Mouse (Mus musculus): Measurements from ENCODE around the gene Uqcc3. TPM values are rescaled to one million over a fixed set of nuclear protein-coding genes. Genes with fewer than 3 reads are reported as not detected.
"Not testable (repeated sequence)": the region's sequence is repeated elsewhere in the genome, so short reads cannot be mapped to it uniquely, and the experiment has no call there.

Gene Uqcc3
- polyA plus RNA-seq, 1 experiment from 2014 or later: 60.6 TPM

DNA sequence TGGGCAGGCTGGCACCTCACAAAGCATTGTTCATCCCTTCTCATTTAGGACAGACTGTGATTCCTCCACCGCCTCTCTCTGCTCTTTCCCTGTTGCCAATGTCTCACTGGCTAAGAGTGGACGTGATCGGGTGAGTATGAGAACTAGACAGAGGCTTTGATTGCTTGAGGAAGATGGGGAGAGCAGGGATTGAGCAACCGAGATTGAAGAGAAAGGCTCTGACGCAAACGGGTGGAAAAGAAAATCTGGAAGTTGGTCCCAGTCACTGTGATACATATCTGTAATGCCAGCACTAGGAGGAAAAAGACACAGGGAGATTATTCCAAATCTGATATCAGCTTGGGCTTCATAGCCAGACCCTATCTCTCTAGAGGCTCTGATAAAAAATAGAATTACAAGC is 37.8 kb downstream of the Uqcc3 start:
- H3K4me2 ChIP-seq: no peak overlapping the region

GRCm38 (mm10) chr19:8841012-8841411 is 39.7 kb downstream of the Uqcc3 start:
- WGBS: 89% methylated on average over 7 of the region's 7 CpGs
- ATAC-seq (ENCODE audit: insufficient number of reproducible peaks, low FRiP score): no peak
- no peak overlapping the region for H3K27ac ChIP-seq (ENCODE audit: poor library complexity, severe bottlenecking)
- H3K27me3 ChIP-seq (replicated peaks): no peaks in the 10 kb centered on the region
- H3K4me1 ChIP-seq (replicated peaks): peaks cover 30% of the 10 kb centered on the region
- peaks cover 14% of the 10 kb centered on the region for H3K36me3 ChIP-seq
- H3K9ac ChIP-seq: peak overlapping the region; percentile 80; the same call in 1 of the 2 replicates
- peak overlapping the region; percentile 58; the same call in 1 of the 2 replicates for H3K4me3 ChIP-seq
- peak overlapping the region; percentile 82 for H3K4me2 ChIP-seq
- H3K9me3 ChIP-seq (replicated peaks): no peaks in the 10 kb centered on the region

More for the DNA sequence above, 37.8 kb downstream of the Uqcc3 start:
- Histone ChIP-seq H3K27ac (ENCODE audit: poor library complexity, severe bottlenecking) (no peak overlapping the region), H3K9ac (no peak overlapping the region), H3K9me3 (replicated peaks) (no peaks in the 10 kb centered on the region), H3K36me3 (peaks cover 34% of the 10 kb centered on the region), H3K4me3 (no peak overlapping the region), H3K27me3 (replicated peaks) (no peaks in the 10 kb centered on the region), H3K4me1 (replicated peaks) (peaks cover 28% of the 10 kb centered on the region)
- WGBS: 84% methylated on average over 6 of the region's 6 CpGs
- no peak for ATAC-seq (ENCODE audit: insufficient number of reproducible peaks, low FRiP score)

GRCm38 (mm10) chr19:8839908-8840791 is 40.6 kb downstream of the Uqcc3 start:
- Histone ChIP-seq H3K9me3 (replicated peaks) (no peaks in the 10 kb centered on the region), H3K36me3 (0 out of 2 replicates have a peak, but pooled peaks cover 8% of the 10 kb centered on the region), H3K4me2 (peak overlapping the region; percentile 82), H3K9ac (peak overlapping the region; percentile 80), H3K4me1 (replicated peaks) (peaks cover 30% of the 10 kb centered on the region), H3K27me3 (replicated peaks) (no peaks in the 10 kb centered on the region), H3K4me3 (peak overlapping the region; percentile 58), H3K27ac (ENCODE audit: poor library complexity, severe bottlenecking) (no peak overlapping the region)
- peak; percentile 76 for ATAC-seq (ENCODE audit: insufficient number of reproducible peaks, low FRiP score)
- WGBS: 21% methylated on average over 29 of the region's 29 CpGs

DNA sequence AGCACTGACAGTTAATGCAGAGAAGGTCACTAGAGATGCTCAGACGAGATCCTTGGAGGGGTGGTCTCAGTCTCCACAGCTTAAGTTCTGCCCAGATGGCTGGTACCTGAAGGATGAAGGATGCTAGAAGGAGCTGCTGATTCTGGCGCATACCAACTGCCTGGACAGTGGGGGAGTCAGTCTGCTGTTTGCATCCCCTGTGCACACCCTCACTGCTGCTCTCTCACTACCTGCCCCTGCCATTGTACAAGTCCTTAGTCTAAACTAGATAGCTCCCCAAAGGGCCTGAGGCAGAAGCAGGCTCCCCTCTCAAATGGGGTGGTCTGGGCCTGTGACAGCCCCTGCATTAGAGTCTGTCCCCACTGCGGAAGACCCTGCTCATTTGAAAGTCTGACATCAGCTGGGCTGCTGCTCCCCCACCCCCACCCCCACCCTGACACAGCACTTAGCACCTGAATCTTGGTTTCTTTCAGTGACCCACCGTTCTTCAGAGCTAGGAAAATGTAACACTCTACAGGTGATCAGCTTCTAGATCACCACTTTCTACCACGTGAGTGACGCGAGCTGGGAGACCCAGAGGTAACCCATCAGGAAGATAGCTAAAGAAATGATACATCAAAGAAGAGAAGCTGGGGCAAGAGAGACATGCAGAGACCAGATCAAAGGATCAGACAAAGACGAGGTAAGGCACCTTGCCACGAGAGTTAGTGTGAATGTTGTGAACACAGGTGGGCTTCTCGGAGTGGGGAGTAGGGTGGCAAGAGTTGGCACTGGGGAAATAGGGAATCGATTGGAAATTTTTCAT is 41.4 kb downstream of the Uqcc3 start, which contains the start of gene Gng3:
Gene Gng3, minus strand, starts transcription at position 92 of the 805 bp plus-strand sequence.
- peak within 1 kb of the TSS; percentile 94 for H3K27ac ChIP-seq (ENCODE audit: poor library complexity, severe bottlenecking)
- H3K36me3 ChIP-seq: peaks cover 14% of the 10 kb centered on the region
- no peak for ATAC-seq (ENCODE audit: insufficient number of reproducible peaks, low FRiP score)
- no peaks in the 10 kb centered on the region for H3K9me3 ChIP-seq (replicated peaks)
- no peaks in the 10 kb centered on the region for H3K27me3 ChIP-seq (replicated peaks)
- WGBS: 49% methylated on average over 11 of the region's 11 CpGs
- peak within 1 kb of the TSS; percentile 60 for H3K4me3 ChIP-seq
- H3K4me1 ChIP-seq (replicated peaks): peaks cover 30% of the 10 kb centered on the region
- H3K9ac ChIP-seq: peak within 1 kb of the TSS; percentile 80
- peak within 1 kb of the TSS; percentile 82 for H3K4me2 ChIP-seq

GRCm38 (mm10) chr19:8838041-8838730 is 42.5 kb downstream of the Uqcc3 start:
- peak overlapping the region; percentile 72 for H3K4me2 ChIP-seq
- ATAC-seq (ENCODE audit: insufficient number of reproducible peaks, low FRiP score): 0 out of 2 replicates have a peak, but pooled peaks have one; percentile 13
- peak overlapping the region; percentile 60 for H3K4me3 ChIP-seq
- no peaks in the 10 kb centered on the region for H3K9me3 ChIP-seq (replicated peaks)
- peaks cover 22% of the 10 kb centered on the region for H3K36me3 ChIP-seq
- peak overlapping the region; percentile 67 for H3K9ac ChIP-seq
- H3K27ac ChIP-seq (ENCODE audit: poor library complexity, severe bottlenecking): peak overlapping the region; percentile 94
- 18% methylated on average over 15 of the region's 15 CpGs for WGBS
- H3K27me3 ChIP-seq (replicated peaks): no peaks in the 10 kb centered on the region
- H3K4me1 ChIP-seq (replicated peaks): peaks cover 30% of the 10 kb centered on the region

DNA sequence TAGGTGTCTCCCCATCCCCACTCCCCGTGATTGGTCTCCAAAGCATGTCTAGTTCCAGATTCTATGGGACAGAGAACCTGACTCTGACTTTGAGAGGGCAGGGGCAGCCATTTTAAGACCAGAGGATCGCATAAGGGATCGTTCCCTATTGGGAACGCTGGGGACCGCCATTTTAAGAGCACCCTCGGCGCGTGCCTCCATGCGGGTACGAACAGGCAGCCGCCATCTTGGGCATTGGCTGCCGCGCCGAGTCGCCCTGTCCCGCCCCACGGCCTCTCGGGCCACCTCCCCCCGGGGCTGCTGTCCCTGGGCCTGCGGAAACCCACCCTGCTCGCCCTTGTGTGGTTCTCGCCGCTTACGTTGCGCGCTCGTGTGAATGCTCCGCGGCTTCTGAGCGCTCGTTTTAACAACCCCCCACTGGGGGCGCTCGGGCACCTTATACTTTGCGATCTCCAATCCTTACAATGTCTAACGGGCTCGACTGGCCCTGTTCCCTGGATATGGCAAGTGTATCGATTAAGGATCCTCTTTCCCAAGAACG is 43.4 kb downstream of the Uqcc3 start, which contains the start of gene Bscl2:
Gene Bscl2, plus strand, starts transcription at position 217 of the 541 bp plus-strand sequence.
- ATAC-seq (ENCODE audit: insufficient number of reproducible peaks, low FRiP score): peak; percentile 70
- Histone ChIP-seq H3K4me2 (peak within 1 kb of the TSS; percentile 72), H3K4me1 (replicated peaks) (peaks cover 30% of the 10 kb centered on the region), H3K9ac (peak within 1 kb of the TSS; percentile 67), H3K36me3 (peaks cover 26% of the 10 kb centered on the region), H3K9me3 (replicated peaks) (no peaks in the 10 kb centered on the region), H3K27ac (ENCODE audit: poor library complexity, severe bottlenecking) (peak within 1 kb of the TSS; percentile 94), H3K4me3 (peak within 1 kb of the TSS; percentile 60), H3K27me3 (replicated peaks) (no peaks in the 10 kb centered on the region)
- WGBS: 2% methylated on average over 38 of the region's 38 CpGs

- H3K27ac ChIP-seq (ENCODE audit: poor library complexity, severe bottlenecking); H3K4me2 ChIP-seq; H3K9me3 ChIP-seq (replicated peaks); H3K4me3 ChIP-seq; H3K27me3 ChIP-seq (replicated peaks); H3K9ac ChIP-seq; ATAC-seq (ENCODE audit: insufficient number of reproducible peaks, low FRiP score): not testable (repeated sequence)
- Histone ChIP-seq H3K4me1 (replicated peaks) (peaks cover 30% of the 10 kb centered on the region), H3K36me3 (peaks cover 35% of the 10 kb centered on the region)
- WGBS: 96% methylated on average over 10 of the region's 10 CpGs
Measured at GRCm38 (mm10) chr19:8836327-8836726, 44.4 kb downstream of the Uqcc3 start.

DNA sequence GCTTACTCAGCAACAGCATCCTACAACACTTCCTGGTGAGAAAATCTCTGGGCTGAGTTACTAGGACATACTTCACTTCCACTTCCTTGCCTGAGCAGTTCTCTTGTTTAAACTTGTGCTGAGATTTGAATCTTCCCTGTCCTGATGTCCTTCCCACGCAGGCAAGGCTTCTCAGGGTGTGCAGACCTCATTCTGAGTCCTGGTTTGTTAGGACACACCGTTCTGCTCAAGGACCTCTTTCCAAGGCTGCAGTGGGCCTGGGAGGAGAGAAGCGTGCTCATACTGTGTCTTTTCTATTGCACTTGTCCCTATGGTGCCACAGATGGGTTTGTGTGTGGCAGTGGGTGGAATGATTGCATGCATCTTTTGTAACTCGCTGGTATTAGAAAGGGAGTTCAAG is 47.8 kb downstream of the Uqcc3 start:
- Histone ChIP-seq H3K36me3 (peaks cover 69% of the 10 kb centered on the region), H3K4me1 (replicated peaks) (peaks cover 2% of the 10 kb centered on the region; the same call in 1 of the 2 replicates), H3K4me2 (no peak overlapping the region), H3K9ac (no peak overlapping the region), H3K9me3 (replicated peaks) (no peaks in the 10 kb centered on the region), H3K27me3 (replicated peaks) (no peaks in the 10 kb centered on the region), H3K4me3 (no peak overlapping the region), H3K27ac (ENCODE audit: poor library complexity, severe bottlenecking) (no peak overlapping the region)
- 91% methylated on average over 4 of the region's 4 CpGs for WGBS
- ATAC-seq (ENCODE audit: insufficient number of reproducible peaks, low FRiP score): no peak

DNA sequence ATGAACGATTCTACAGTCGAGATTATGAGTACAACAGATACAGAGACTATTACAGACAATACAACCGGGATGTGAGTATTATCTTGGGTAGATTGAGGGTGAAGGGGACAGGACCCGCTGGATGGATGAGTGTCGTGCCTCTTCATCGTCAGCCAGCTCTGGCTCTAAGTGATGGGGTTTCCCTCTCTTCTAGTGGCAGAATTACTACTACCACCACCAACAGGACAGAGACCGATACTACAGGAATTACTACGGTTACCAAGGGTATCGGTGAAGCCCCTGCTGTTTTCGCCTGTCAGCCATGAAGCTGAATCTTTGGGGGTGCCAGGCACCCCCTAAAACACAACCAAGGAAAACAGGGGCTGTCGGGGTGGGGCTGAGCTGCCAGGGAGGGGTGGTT is 49.5 kb downstream of the Uqcc3 start:
- ATAC-seq (ENCODE audit: insufficient number of reproducible peaks, low FRiP score): no peak
- H3K4me3 ChIP-seq: no peak overlapping the region
- H3K36me3 ChIP-seq: peaks cover 86% of the 10 kb centered on the region
- no peaks in the 10 kb centered on the region for H3K9me3 ChIP-seq (replicated peaks)
- 85% methylated on average over 11 of the region's 11 CpGs for WGBS
- H3K4me1 ChIP-seq (replicated peaks): no peaks in the 10 kb centered on the region
- H3K27ac ChIP-seq (ENCODE audit: poor library complexity, severe bottlenecking): no peak overlapping the region
- no peak overlapping the region for H3K4me2 ChIP-seq
- H3K27me3 ChIP-seq (replicated peaks): no peaks in the 10 kb centered on the region
- H3K9ac ChIP-seq: no peak overlapping the region

GRCm38 (mm10) chr19:8830664-8831063 is 50.1 kb downstream of the Uqcc3 start:
- Histone ChIP-seq H3K4me3 (no peak overlapping the region), H3K9me3 (replicated peaks) (no peaks in the 10 kb centered on the region), H3K27ac (ENCODE audit: poor library complexity, severe bottlenecking) (no peak overlapping the region), H3K9ac (no peak overlapping the region), H3K4me2 (no peak overlapping the region), H3K27me3 (replicated peaks) (no peaks in the 10 kb centered on the region), H3K36me3 (peaks cover 91% of the 10 kb centered on the region), H3K4me1 (replicated peaks) (no peaks in the 10 kb centered on the region)
- 96% methylated on average over 8 of the region's 8 CpGs for WGBS
- no peak for ATAC-seq (ENCODE audit: insufficient number of reproducible peaks, low FRiP score)

Data from heart, embryonic 12.5 days (tissue).